In genomic region chr6:72276972-72277441, GRCm38 (mm10) we compare ENCODE assay signal across 13 mouse cellular contexts. TPM values are rescaled to one million over a fixed set of nuclear protein-coding genes. Genes with fewer than 3 reads are reported as not detected.
A peak's percentile ranks its signal among the peaks of the same experiment; 100 is the strongest.
DNase-seq lines count a peak whose midpoint lies in the region; ATAC-seq and TF ChIP-seq lines count a peak whose summit lies in the region.
"Had no signal": no experiment of that assay in that cellular context is flagged by ENCODE, and none has a peak within 500 bp of the region (broad histone marks: within the 10 kb centered on the region; RNA-seq: fewer than 3 reads in every experiment).

No protein-coding gene starts in this region.

- no peak overlapping the region for H3K4me2 ChIP-seq in hindbrain, embryonic 15.5 days
- no peak overlapping the region for H3K4me2 ChIP-seq in hindbrain, embryonic 12.5 days (replicated peaks)
- H3K4me2 ChIP-seq in lung, postnatal 0 days (replicated peaks; ENCODE audit: low read depth, low read length): peak overlapping the region; percentile 27; the same call in 1 of the 2 replicates

- H3K27ac ChIP-seq in hindbrain, embryonic 15.5 days (replicated peaks): 0 out of 2 replicates have a peak overlapping the region, but pooled peaks have one; percentile 14
- H3K27ac ChIP-seq in hindbrain, embryonic 12.5 days: no peak overlapping the region
- H3K27ac ChIP-seq in lung, postnatal 0 days (ENCODE audit: low read length): peak overlapping the region; percentile 97

- 85% methylated on average over 13 of the region's 13 CpGs for WGBS in hindbrain, embryonic 15.5 days
- 86% methylated on average over 13 of the region's 13 CpGs for WGBS in hindbrain, embryonic 12.5 days
- 30% methylated on average over 13 of the region's 13 CpGs for WGBS in lung, postnatal 0 days

- peak; percentile 100 for TF ChIP-seq EP300 in lung, postnatal 0 days (IDR thresholded peaks at IDR 0.05)

- H3K36me3 ChIP-seq in hindbrain, embryonic 15.5 days: no peaks in the 10 kb centered on the region
- no peaks in the 10 kb centered on the region for H3K36me3 ChIP-seq in hindbrain, embryonic 12.5 days
- H3K36me3 ChIP-seq in lung, postnatal 0 days (ENCODE audit: insufficient read depth, low read length): no peaks in the 10 kb centered on the region

- no peak overlapping the region for H3K4me3 ChIP-seq in hindbrain, embryonic 15.5 days
- H3K4me3 ChIP-seq in hindbrain, embryonic 12.5 days: no peak overlapping the region
- no peak overlapping the region for H3K4me3 ChIP-seq in lung, postnatal 0 days (ENCODE audit: low read depth, low read length)

- no peak for ATAC-seq in hindbrain, embryonic 15.5 days (ENCODE audit: low FRiP score, low read depth)
- no peak for ATAC-seq in hindbrain, embryonic 12.5 days (ENCODE audit: low FRiP score)
- peak; percentile 28 for ATAC-seq in Patski
- peak; percentile 86 for ATAC-seq in lung, postnatal 0 days
- no peak for ATAC-seq in inflammation-experienced regulatory T-cells, adult 6 months
- ATAC-seq: forebrain, postnatal 0 days had no signal

- CTCF ChIA-PET in Patski (lab: Charles Lee): interaction anchor here (0.9 to 1.5 kb wide), 3 partner anchors 8 to 87 kb away, joined by 3 to 4 read pairs (median 4); no protein-coding TSS in a partner anchor

- H3K9me3 ChIP-seq in hindbrain, embryonic 15.5 days: no peaks in the 10 kb centered on the region
- H3K9me3 ChIP-seq in hindbrain, embryonic 12.5 days (replicated peaks): no peaks in the 10 kb centered on the region
- no peaks in the 10 kb centered on the region for H3K9me3 ChIP-seq in lung, postnatal 0 days (ENCODE audit: low read length)

- no peak overlapping the region for H3K9ac ChIP-seq in hindbrain, embryonic 15.5 days
- H3K9ac ChIP-seq in hindbrain, embryonic 12.5 days: no peak overlapping the region
- no peak overlapping the region; the same call in 1 of the 2 replicates for H3K9ac ChIP-seq in lung, postnatal 0 days (replicated peaks; ENCODE audit: low read depth)
- H3K9ac ChIP-seq: forebrain, postnatal 0 days had no signal

- TF ChIP-seq CTCF in Patski (IDR thresholded peaks at IDR 0.05): no peak
- TF ChIP-seq CTCF in lung, postnatal 0 days (IDR thresholded peaks at IDR 0.05): peak; percentile 55

- H3K4me1 ChIP-seq in hindbrain, embryonic 15.5 days (replicated peaks): no peaks in the 10 kb centered on the region
- H3K4me1 ChIP-seq in hindbrain, embryonic 12.5 days: no peaks in the 10 kb centered on the region
- peaks cover 35% of the 10 kb centered on the region for H3K4me1 ChIP-seq in lung, postnatal 0 days (ENCODE audit: insufficient read depth, low read depth, low read length)

- peak; percentile 44 for DNase-seq in Patski (ENCODE audit: low read depth, low spot score)
- peak; percentile 49 to 55 for DNase-seq in heart, postnatal 36 days
- peak; percentile 97 for DNase-seq in lung, postnatal 0 days (ENCODE audit: low spot score)
- DNase-seq in cerebellum, postnatal 4 days (ENCODE audit: low spot score in 2 of 2): no peak
- DNase-seq in cerebellum, adult 18-20 months: no peak
- DNase-seq: cerebellum, postnatal 10 days; forebrain, postnatal 0 days; layer of hippocampus, postnatal 36 days; spleen, adult 18-20 months had no signal

- intact Hi-C loops in heart, postnatal 36 days (cut with DNase I): loop anchor here (5.0 kb wide), 1 partner anchor 115 kb away; the partner anchor contains the start of gene Vamp8

- in situ Hi-C loops in Patski (cut with MboI; ENCODE audit: low pct_unique_long_range_greater_than_20kb): no loop called here

- POLR2A ChIA-PET in Patski (lab: Charles Lee): no interaction called here

- no peaks in the 10 kb centered on the region for H3K27me3 ChIP-seq in hindbrain, embryonic 15.5 days
- H3K27me3 ChIP-seq in hindbrain, embryonic 12.5 days: no peaks in the 10 kb centered on the region; the same call in 1 of the 2 replicates
- H3K27me3 ChIP-seq in Patski: no peaks in the 10 kb centered on the region
- H3K27me3 ChIP-seq in lung, postnatal 0 days (replicated peaks; ENCODE audit: insufficient read depth, low read length): no peaks in the 10 kb centered on the region

RNA-seq across cellular contexts. Expression of gene Sftpb, which starts 27.4 kb away (rescaled TPM):
- 0.26 and 0.79 TPM in 2 replicates for polyA plus RNA-seq in hindbrain, embryonic 15.5 days (2015; fragmentation: Nextera tagmentation; extraction: Ambion mirVana)
- not detected in 2 replicates for polyA plus RNA-seq in hindbrain, embryonic 12.5 days (2016; fragmentation: Nextera tagmentation; extraction: Ambion mirVana)
- 0.05 TPM for polyA plus RNA-seq in Patski (2021)
- not detected for total RNA-seq in heart, postnatal 36 days (2021)
- 1,292 and 1,589 TPM in 2 replicates for polyA plus RNA-seq in lung, postnatal 0 days (2015; fragmentation: Nextera tagmentation; extraction: Ambion mirVana)
- polyA plus RNA-seq in inflammation-experienced regulatory T-cells, adult 6 months (2017; shearing (Covaris generic)): not detected
- total RNA-seq: adrenal gland, adult 2 months; forebrain, postnatal 0 days; layer of hippocampus, postnatal 36 days had no signal

RNA-seq across cellular contexts. Expression of gene Atoh8, which starts 41.6 kb away (rescaled TPM):
- polyA plus RNA-seq in hindbrain, embryonic 15.5 days (2015; fragmentation: Nextera tagmentation; extraction: Ambion mirVana): 3.7 and 4.2 TPM in 2 replicates
- polyA plus RNA-seq in hindbrain, embryonic 12.5 days (2016; fragmentation: Nextera tagmentation; extraction: Ambion mirVana): 12.4 and 13.7 TPM in 2 replicates
- polyA plus RNA-seq in Patski (2021): 5.7 TPM
- 10 to 100 TPM in 1 of 2 experiments, 1 to 10 TPM in 1; 10.0 to 11.4 TPM for total RNA-seq in heart, postnatal 36 days (2021)
- polyA plus RNA-seq in lung, postnatal 0 days (2015; fragmentation: Nextera tagmentation; extraction: Ambion mirVana): 17.3 and 20.6 TPM in 2 replicates
- not detected for polyA plus RNA-seq in inflammation-experienced regulatory T-cells, adult 6 months (2017; shearing (Covaris generic))

Comparison
In these comparisons a context has a peak if more than half of its experiments do, and no peak if none do; other contexts are left out.
1. ATAC-seq: peak in Patski (single experiment) and lung, postnatal 0 days (single experiment); none in hindbrain, embryonic 15.5 days (single experiment), hindbrain, embryonic 12.5 days (single experiment) and inflammation-experienced regulatory T-cells, adult 6 months (single experiment).
2. DNase-seq: peak in Patski (single experiment), heart, postnatal 36 days (2 of 2) and lung, postnatal 0 days (single experiment); none in cerebellum, postnatal 4 days (0 of 2) and cerebellum, adult 18-20 months (0 of 2).
3. RNA of gene Sftpb, which starts 27.4 kb away (polyA plus RNA-seq): 1,292 to 1,589 TPM in lung, postnatal 0 days; 0.26 to 0.79 TPM in hindbrain, embryonic 15.5 days, not detected in hindbrain, embryonic 12.5 days, 0.05 TPM in Patski (single experiment) and not detected in inflammation-experienced regulatory T-cells, adult 6 months; every median in the first group is over 100 times any median in the second.